Mouse (Mus musculus) myocyte (in vitro differentiated cells): ENCODE measurements around the gene Hist1h4j. TPM values are rescaled to one million over a fixed set of nuclear protein-coding genes. Genes with fewer than 3 reads are reported as not detected.

Experiments used
- H3K27me3 ChIP-seq: one replicate; pipeline ENCODE4 v1.6.1; 2011; ENCODE audit not compliant: control insufficient read depth, insufficient read depth, insufficient read length
- H3K36me3 ChIP-seq: one replicate; pipeline ENCODE4 v1.6.1; 2011; ENCODE audit not compliant: control insufficient read depth, insufficient read depth
- H3K4me2 ChIP-seq: one replicate; pipeline ENCODE4 v1.6.1; 2011; ENCODE audit warnings: low read depth, control low read depth
- H3K4me3 ChIP-seq: one replicate; pipeline ENCODE4 v1.5.1; 2011; ENCODE audit warnings: mild to moderate bottlenecking, control low read depth, moderate library complexity
- H3K79me2 ChIP-seq: one replicate; pipeline ENCODE4 v1.6.1; 2011; ENCODE audit not compliant: control insufficient read depth, insufficient read depth
- H3ac ChIP-seq: one replicate; pipeline ENCODE4 v1.6.1; 2011; ENCODE audit not compliant: control insufficient read depth, insufficient read length
- CEBPB ChIP-seq: IDR thresholded peaks from 2 replicates; pipeline ENCODE4 v1.6.1; 2011; ENCODE audit warnings: mild to moderate bottlenecking, moderate library complexity; ENCODE audit not compliant: poor library complexity, insufficient read depth, severe bottlenecking
- E2F4 ChIP-seq: IDR thresholded peaks from one replicate; pipeline ENCODE4 v1.6.1; 2011; ENCODE audit warnings: mild to moderate bottlenecking, control low read depth, moderate library complexity; ENCODE audit not compliant: insufficient read depth
- MYOD1 ChIP-seq, 3 experiments: IDR thresholded peaks; one replicate each; pipeline ENCODE4 v1.6.1; 2011; ENCODE audit warnings: control low read depth in 2 of 3, low read depth in 2 of 3, mild to moderate bottlenecking in 2 of 3, moderate library complexity in 1 of 3; ENCODE audit not compliant: insufficient read length in 2 of 3, control insufficient read depth in 1 of 3
- POLR2AphosphoS2 ChIP-seq: IDR thresholded peaks from one replicate; pipeline ENCODE4 v1.6.1; 2011; ENCODE audit warnings: low read depth, control low read depth; ENCODE audit not compliant: insufficient read length
- REST ChIP-seq: IDR thresholded peaks from one replicate; pipeline ENCODE4 v1.6.1; 2011; ENCODE audit warnings: mild to moderate bottlenecking, control low read depth, moderate library complexity; ENCODE audit not compliant: insufficient read depth, insufficient read length
- TCF3 ChIP-seq: IDR thresholded peaks from one replicate; pipeline ENCODE4 v1.6.1; 2011; ENCODE audit warnings: low read depth, control low read depth; ENCODE audit not compliant: insufficient read length
- USF1 ChIP-seq: IDR thresholded peaks from one replicate; pipeline ENCODE4 v1.6.1; 2011; ENCODE audit warnings: low read depth, mild to moderate bottlenecking, control low read depth, moderate library complexity
- polyA plus RNA-seq: library from polyadenylated mRNA; unstranded; fragments of >200 nt; fragmentation: generic; extraction: Trizol; gene quantifications from one replicate; pipeline ENCODE4 v1.2.1, GENCODE M21; 2012; ENCODE audit warnings: missing spikeins

Gene Hist1h4j
- polyA plus RNA-seq, 1 experiment = 1.3 TPM

GRCm38 (mm10) chr13:21783734-21784161 lies 48.9 kb downstream of the Hist1h4j start:
- H3K4me3 ChIP-seq = peak overlapping the region; percentile 18

GRCm38 (mm10) chr13:21784311-21784710 lies 49.4 kb downstream of the Hist1h4j start:
- Histone ChIP-seq H3ac (no peak overlapping the region), H3K4me3 (peak overlapping the region; percentile 18), H3K36me3 (no peaks in the 10 kb centered on the region), H3K27me3 (no peaks in the 10 kb centered on the region), H3K79me2 (no peaks in the 10 kb centered on the region), H3K4me2 (peak overlapping the region; percentile 85)
- no peak for TF ChIP-seq TCF3
- TF ChIP-seq USF1 = no peak
- TF ChIP-seq MYOD1 (IDR thresholded peaks at IDR 0.05; ENCODE audit: control insufficient read depth in 1 of 3, insufficient read length in 2 of 3, low read depth in 2 of 3) = no peak
- no peak for TF ChIP-seq REST
- no peak for TF ChIP-seq POLR2AphosphoS2

More at GRCm38 (mm10) chr13:21783734-21784161, 48.9 kb downstream of the Hist1h4j start:
- Histone ChIP-seq H3K36me3 (no peaks in the 10 kb centered on the region), H3K27me3 (no peaks in the 10 kb centered on the region), H3K79me2 (no peaks in the 10 kb centered on the region), H3ac (no peak overlapping the region), H3K4me2 (peak overlapping the region; percentile 85)
- 0 out of 2 replicates have a peak, but pooled peaks have one; percentile 5 for TF ChIP-seq CEBPB
- TF ChIP-seq REST = no peak
- no peak for TF ChIP-seq E2F4

Other genes starting within 250 kb of the Hist1h4j start
- 0.71 TPM for gene AK157302, start 239.8 kb upstream of the Hist1h4j start, polyA plus RNA-seq
- gene Gm11273, start 233.6 kb upstream of the Hist1h4j start, polyA plus RNA-seq = 29.0 TPM
- 1.9 TPM for gene Zkscan8, start 203.9 kb upstream of the Hist1h4j start, polyA plus RNA-seq
- 0.02 TPM for gene Olfr1366, start 192.3 kb upstream of the Hist1h4j start, polyA plus RNA-seq
- not detected for gene Olfr1535, start 175.2 kb upstream of the Hist1h4j start, polyA plus RNA-seq
- gene Olfr1364, start 153.3 kb upstream of the Hist1h4j start, polyA plus RNA-seq = not detected
- not detected for gene Olfr1362, start 121.0 kb upstream of the Hist1h4j start, polyA plus RNA-seq
- not detected for gene Olfr11, start 92.5 kb upstream of the Hist1h4j start, polyA plus RNA-seq
- not detected for gene Olfr1361, start 71.7 kb upstream of the Hist1h4j start, polyA plus RNA-seq
- gene Olfr1360, start 57.7 kb upstream of the Hist1h4j start, polyA plus RNA-seq = not detected
- not detected for gene Olfr1359, start 37.0 kb upstream of the Hist1h4j start, polyA plus RNA-seq
- gene Hist1h2bl, start 18.9 kb upstream of the Hist1h4j start, polyA plus RNA-seq = 2.7 TPM
- gene Hist1h2ai, start 18.6 kb upstream of the Hist1h4j start, polyA plus RNA-seq = 6.4 TPM
- 9.0 TPM for gene Hist1h3h, start 17.4 kb upstream of the Hist1h4j start, polyA plus RNA-seq
- 1.3 TPM for gene Hist1h2bm, start 13.0 kb upstream of the Hist1h4j start, polyA plus RNA-seq
- 6.3 TPM for gene Hist1h4k, start 15.4 kb downstream of the Hist1h4j start, polyA plus RNA-seq
- 2.3 TPM for gene Hist1h2ak, start 18.8 kb downstream of the Hist1h4j start, polyA plus RNA-seq
- 1.8 TPM for gene Hist1h2bn, start 19.1 kb downstream of the Hist1h4j start, polyA plus RNA-seq
- 1.7 TPM for gene Hist1h1b, start 45.6 kb downstream of the Hist1h4j start, polyA plus RNA-seq
- gene Hist1h3i, start 48.3 kb downstream of the Hist1h4j start, polyA plus RNA-seq = 10.6 TPM
- 6.8 TPM for gene Hist1h2an, start 52.2 kb downstream of the Hist1h4j start, polyA plus RNA-seq
- gene Hist1h2bp, start 52.4 kb downstream of the Hist1h4j start, polyA plus RNA-seq = 0.89 TPM
- gene Hist1h2bq, start 75.1 kb downstream of the Hist1h4j start, polyA plus RNA-seq = 72.0 TPM
- not detected for gene Hist1h2ao, start 75.4 kb downstream of the Hist1h4j start, polyA plus RNA-seq
- not detected for gene Hist1h4m, start 76.7 kb downstream of the Hist1h4j start, polyA plus RNA-seq
- gene Hist1h4n, start 97.1 kb downstream of the Hist1h4j start, polyA plus RNA-seq = 19.7 TPM
- gene Hist1h2ap, start 98.4 kb downstream of the Hist1h4j start, polyA plus RNA-seq = 730 TPM
- 71.7 TPM for gene Hist1h2br, start 98.7 kb downstream of the Hist1h4j start, polyA plus RNA-seq
- 0.89 TPM for gene Zfp184, start 210.0 kb downstream of the Hist1h4j start, polyA plus RNA-seq
- not detected for gene Pom121l2, start 246.1 kb downstream of the Hist1h4j start, polyA plus RNA-seq